Mouse (Mus musculus): ENCODE results near the gene Trmt61a.
"Not testable (repeated sequence)": the region's sequence is repeated elsewhere in the genome, so short reads cannot be mapped to it uniquely, and the experiment has no call there.

Trmt61a gene

DNA sequence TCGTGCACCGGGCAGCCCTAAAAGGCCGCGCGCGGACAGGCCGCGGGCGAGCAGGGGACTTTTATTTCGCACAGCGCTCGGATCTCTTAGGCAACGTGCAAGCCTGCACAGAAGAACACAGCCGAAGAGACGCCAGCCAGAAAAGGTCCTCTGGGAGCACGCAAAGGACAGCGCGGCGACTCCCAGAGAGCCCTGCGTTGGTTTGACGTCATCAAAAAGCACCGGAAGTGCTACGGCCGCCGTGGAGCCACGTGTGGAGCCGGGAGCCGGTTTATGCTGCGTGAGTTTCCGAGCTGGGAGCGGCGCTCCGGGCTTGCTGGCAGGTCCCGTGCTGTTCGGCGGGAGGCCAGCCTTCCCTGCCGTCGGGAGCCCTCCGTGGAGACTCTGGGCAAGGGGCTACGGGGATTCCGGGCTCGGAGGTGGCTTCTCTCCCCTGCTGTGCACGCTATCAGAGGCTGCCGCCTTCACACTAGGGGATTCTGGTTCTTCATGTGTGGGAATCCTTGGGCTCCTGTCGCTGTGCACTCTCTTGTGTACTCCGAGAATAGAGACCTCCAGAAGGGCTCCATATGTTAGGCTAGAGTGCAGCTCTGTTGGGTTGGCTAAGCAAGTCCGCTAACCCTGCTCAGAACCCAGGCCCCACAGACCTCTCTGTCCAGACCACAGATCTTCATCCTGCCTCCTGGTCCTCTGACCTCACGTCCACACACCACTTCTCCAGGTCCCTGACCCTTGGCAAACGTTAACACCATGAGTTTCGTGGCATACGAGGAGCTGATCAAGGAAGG lies at the start of gene Trmt61a:
Trmt61a (plus strand) TSS at position 224 of the 788 bp plus-strand sequence.
- DNase-seq = peak; percentile 95

DNA sequence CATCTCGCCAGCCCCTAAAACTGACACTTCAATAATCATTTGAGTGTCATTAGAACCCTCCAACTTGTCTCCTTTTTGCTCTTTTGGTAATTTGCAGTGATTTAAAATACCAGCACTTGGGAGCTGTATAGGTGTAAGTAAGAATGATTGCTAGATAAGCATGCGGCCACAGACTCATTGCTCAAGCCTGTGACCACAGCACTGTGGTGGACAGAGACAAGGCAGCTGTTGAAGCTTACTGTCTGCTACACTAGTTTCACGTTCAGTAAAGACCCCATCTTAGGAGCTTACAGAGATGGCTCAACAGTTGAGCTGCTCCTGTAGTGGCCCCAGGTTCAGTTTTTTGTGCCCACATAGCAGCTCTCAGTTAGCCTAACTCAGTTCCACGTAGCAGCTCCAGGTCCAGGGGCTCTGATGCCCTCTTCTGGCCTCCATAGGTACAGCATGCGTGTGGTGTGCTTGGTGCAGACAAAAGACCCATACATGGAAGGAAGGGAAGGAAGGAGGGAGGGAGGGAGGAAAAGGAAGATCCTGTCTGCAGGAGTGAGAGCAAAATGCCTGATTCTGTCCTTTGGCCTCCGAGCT lies 29.8 kb upstream of the Trmt61a start:
- peak; percentile 81 for DNase-seq

DNA sequence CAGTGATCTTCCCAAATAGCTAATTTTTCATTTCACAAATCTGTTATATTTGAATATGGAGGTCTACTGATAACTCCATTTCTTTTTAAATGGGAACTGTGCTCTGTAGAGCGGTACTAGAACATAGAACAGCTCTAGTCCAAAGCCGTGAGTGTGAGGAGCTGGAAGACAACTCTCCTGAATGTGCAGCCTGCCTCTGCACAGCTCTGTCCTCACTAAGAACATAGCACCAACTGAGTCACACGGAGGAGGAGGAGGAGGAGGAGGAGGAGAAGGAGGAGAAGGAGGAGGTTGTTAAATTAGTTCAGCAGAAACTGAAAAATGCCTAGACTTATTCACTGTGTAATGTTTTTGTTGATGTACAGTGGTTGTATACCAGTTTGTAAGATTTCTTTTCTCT lies 25.0 kb upstream of the Trmt61a start:
- DNase-seq = no peak

DNA sequence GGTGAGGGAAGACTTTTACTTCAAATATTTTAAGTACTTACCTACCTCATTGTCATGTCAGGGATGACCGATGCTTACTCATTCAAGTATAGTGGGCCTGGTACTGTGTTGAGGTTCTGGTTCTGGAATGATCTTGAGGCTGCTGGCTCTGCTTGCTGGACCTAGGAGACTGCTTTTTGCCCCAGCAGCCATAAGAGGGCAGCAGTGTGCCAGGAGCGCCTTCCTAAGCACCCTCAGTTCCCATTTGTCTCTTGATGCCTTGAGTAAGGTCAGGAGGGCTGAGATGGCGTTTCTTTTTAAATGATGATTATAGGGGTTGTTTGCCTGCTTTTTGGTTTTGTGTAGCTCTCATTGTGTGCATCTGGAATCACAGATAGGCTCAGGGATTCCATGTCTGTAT lies 24.5 kb upstream of the Trmt61a start:
- peak; percentile 83 for DNase-seq

DNA sequence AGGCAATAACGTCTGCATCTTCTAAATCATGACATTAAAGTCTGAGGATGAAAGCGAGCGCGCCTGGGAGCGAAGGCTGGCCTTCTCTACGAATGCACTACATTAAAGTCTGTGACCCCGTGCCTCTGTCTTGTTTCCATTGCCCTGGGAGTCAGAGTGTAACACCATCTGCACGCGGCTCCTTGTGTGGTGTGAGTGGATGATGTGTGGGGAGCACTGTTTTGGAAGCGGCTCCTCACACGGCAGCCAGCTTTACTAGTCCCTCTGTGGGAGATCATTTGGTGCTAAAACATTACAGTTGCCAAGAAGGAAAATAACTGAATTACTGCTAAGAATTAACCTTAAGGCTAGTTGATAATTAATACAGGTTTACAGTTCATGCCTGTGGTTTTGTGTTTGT lies 22.2 kb upstream of the Trmt61a start:
- DNase-seq = peak; percentile 40

DNA sequence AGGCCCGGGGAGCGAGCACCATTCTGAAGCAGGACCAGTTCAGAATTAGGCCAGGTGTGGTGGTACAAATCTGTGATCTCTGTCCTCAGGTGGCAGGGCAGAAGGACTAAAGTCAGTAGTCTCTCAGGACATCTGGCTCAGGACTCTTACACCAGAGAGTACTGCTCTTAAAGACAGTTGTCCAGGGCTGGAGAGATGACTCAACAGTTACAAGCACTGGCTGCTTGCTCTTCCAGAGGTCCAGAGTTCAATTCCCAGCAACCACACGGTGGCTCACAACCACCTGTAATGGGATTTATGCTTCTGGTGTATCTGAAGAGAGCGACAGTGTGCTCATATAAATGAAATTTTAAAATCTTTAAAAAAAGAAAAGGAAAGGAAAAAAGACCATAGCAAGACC lies 18.6 kb upstream of the Trmt61a start:
- DNase-seq = no peak

DNA sequence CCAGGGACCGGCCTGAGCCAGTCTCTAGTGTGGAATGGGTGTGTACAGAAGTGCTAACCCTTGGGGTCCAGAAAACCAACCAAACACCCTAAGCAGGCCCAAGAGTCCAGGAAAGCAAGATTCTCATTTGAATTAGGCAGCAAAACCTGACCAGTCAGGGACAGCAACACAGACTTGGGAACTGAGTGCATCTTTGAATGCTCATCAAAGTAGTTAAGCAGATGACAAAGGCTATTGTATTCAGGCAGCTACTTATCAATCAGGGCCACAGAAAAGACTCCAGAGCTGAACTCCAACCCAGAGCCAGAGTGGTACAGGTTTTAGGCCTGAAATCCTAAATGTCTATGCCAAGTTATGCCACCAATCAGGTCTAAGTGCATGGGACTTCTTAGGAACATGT lies 17.3 kb upstream of the Trmt61a start:
- DNase-seq = no peak

DNA sequence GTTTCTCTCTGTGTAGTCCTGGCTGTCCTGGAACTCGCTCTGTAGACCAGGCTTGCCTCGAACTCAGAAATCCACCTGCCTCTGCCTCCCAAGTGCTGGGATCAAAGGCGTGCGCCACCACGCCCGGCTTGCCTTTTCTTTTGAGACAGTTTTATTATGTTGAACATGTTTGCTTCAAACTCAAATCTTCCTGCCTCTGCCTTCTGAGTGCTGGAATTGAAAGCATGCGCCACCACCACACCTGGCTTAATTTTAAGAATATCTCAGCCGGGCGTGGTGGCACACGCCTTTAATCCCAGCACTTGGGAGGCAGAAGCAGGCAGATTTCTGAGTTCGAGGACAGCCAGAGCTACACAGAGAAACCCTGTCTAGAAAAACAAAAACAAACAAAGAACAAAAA lies 16.4 kb upstream of the Trmt61a start:
- DNase-seq = not testable (repeated sequence)

DNA sequence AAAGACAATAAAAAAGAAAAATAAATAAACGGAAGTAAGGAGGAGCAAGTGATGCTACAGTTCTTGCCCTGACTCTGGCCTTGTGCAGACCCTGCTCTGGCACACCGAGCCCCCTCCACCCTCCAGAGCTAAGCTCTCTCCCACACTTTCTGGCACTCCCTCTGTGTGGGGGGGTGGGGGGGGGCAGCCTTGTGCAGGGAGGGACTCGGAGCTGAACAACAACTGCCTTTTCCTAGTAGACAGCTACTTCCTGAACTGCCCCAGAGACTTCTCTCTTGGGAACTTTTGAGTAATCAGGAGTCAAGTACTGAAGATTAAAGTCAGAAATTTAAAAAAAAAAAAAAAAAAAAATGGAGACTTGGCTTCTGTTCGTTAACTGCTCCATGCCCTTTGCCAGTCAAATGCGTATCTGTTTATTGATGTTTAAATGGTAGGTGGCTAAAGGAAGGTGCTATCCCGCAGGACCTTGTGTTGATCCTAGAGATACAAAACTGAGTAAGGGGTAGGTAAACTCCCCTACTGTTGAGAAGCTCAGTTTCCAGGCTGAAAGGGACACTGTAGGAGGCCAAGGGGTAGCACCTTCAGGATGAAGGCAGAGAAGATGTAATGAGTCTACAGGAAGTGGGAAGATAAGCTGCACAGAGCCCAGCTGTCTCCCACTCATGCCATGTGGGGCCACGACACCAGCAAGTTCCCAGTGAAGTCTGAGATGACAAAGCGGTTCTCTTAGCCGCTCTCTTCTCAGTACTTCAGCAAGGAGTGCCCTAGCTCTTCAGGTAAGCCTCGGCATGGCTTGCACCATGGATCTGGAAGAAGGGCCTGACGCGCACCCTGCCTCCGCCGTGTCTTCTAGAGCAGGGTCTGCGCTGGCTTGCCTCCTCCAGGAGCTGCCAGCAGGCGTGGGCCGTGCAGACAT lies 14.4 kb upstream of the Trmt61a start:
- DNase-seq = no peak

DNA sequence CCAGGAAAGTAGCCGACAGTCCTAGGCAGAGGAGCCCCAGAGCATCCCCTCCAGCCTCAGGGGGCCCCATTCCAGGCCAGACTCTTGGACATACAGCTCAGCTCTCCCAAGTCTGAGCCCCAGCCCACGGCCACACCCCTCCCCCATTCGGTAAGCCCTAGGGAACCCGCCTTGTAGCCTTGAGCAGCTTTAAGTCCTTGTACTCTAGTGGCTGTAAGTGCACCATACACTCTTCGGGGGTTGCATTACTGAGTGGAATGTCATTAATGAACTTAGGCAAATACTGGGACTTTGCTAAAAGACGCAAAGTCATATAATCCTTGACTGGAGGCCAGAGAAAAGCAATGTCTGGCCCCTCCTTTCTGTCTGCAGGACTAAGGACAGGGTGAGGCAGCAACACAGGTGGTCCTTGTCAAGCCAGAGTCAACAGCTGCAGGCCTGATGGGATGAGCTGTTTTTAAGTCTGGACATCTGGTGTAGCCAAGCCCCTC lies 13.7 kb upstream of the Trmt61a start:
- peak; percentile 79 for DNase-seq

DNA sequence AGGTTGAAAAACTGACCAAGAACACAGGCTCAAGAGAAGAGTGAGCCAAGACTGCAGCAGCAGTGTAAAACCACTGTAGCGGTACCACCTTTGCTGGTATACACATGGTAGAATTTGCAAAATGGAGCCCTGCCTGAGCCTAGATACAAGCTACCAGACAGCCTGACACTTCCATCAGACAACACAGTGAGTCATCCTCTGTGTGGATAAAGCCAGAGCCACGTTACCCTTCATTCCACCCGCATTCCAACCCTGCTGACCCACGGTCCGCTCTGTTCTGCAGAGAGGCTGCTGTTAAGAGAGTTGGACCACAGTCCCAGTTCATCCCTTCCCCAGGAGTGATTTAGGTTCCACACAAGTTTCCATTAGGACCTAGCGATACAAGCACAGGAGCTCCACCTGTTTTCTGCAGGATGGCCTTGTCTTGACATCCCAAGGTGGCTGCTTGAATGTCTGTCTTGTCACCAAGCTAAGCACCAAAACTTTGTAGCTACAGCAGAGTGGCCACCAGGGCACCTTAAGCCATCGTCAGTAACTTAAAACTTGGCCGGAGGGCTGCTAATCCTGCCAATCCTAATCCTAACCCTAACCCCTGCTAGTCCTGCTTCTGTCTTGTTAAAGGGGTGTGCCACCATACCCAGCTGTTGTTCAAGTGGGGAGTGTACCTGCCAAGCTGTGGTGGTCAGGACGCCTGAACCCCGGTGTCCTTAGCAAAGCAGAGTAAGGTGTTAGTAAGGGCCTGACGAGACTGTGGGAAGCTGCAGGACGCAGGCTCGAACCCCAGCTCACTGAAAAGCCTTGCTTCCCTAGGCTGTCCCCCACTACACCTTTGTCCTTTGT lies 12.6 kb upstream of the Trmt61a start:
- DNase-seq = no peak

DNA sequence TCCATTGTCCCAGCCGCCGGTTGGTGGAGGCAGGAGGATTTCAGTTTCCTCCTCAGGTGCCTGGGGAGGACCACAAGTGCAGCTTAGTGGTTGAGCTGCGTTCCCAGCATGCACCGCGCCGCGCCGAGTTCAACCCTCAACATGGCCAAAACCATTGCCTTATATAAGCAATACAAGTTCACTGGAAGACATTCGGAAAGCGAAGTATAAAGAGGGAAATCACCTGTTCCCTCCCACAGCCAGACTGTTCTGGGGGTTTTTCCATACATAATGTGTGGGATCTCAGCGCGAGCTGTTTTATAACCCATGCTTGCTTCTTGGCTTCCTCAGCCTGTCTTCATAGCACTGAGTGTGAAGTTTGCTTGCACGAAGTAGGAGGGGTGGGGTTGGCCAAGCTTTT lies 11.5 kb upstream of the Trmt61a start:
- no peak for DNase-seq

DNA sequence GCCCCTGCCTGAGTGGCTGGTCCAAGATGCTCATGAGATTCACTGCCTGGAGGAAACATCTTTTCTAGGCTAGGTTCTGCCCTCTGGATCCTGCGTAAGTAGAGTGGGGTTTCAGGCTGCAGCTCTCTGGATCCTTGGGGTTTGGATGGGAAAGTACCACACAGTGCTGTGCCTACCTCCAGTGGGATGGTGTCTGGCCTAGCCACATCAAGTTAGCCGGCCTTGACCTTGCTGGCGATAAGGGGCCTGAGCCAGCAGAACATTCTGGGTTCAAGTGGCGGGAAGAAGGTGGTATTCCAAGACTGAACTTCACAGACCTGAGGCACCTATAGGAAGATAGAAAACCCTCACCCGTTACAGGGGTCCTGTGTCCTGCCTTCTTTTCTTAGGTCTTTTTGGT lies 10.5 kb upstream of the Trmt61a start:
- DNase-seq = no peak

DNA sequence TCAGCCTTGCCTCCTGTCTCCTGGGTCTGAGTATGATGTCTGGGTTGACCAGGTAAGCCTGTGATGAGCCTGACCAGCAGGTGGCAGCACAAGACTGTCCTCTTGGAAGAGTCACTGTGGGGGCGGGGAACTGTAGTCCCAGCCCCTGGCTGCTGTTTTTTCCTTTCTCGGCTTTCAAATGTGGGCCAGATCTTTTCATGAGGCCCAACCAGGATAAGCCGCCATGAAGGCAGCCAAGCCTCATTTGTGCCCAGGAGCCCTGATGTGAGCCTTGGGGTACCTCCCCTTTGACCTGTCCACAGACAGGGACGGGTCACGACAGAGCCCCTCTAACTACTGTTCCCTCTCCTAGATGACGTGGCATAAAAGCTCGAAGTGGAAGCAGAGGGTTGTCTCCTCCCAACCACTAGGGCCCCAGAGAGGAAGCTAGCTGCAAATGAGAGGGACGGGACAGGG lies 9.4 kb upstream of the Trmt61a start:
- DNase-seq = peak; percentile 99

DNA sequence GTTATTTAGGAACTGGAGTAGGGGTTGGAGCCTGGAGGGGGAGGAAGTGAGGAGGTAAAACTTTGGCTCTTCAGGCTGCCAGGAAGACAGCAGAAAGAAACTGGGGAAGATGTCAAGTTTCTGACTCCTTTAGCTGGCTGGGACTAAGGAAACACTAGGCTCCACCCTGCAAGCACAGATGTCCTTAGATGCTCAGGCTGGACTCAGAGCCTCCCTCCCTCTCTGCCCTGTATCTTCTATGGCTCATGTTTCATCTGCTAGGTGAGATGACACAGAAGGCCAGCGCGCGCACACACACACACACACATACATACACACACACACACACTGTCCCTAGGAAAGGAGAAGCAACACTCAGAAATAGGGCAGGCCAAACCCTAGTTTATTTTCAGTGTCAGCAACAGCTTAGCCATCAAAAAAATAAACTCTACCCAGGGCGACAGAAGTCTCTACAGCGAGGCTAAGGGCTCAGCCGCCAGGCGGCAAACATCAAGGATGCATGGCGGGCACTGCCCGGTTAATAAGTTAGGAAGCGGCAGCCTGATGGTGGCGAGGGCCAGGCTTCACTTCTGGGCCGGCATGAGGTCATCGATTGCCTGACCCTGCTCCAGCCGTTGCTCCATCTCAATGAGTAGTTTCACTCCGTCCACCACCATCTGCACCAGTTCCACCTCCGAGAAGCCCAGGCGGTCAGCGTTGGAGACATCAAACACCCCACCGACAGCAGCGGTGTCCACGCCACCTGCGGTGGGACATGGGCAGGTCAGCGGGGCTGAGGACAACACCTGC lies 8.7 kb upstream of the Trmt61a start:
- DNase-seq = peak; percentile 54

DNA sequence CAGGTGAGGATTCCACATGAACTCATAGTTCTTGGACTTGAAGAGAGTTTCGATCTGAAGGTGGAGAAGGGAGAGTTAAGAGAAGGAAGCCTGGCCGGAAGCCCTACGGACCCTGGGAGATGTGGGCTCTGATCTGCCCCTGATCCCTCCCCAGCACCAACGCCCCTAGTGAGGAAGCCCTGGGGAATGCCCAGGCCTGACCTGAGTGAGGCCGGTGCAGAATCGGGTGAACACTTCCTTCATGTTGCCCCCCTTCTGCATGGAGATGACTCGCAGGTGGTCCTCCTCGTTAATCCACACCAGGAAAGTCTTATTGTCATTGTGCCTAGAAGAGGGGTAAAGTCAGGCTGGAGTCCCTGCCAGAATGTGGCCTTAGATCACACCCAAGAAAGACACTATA lies 7.9 kb upstream of the Trmt61a start:
- no peak for DNase-seq

DNA sequence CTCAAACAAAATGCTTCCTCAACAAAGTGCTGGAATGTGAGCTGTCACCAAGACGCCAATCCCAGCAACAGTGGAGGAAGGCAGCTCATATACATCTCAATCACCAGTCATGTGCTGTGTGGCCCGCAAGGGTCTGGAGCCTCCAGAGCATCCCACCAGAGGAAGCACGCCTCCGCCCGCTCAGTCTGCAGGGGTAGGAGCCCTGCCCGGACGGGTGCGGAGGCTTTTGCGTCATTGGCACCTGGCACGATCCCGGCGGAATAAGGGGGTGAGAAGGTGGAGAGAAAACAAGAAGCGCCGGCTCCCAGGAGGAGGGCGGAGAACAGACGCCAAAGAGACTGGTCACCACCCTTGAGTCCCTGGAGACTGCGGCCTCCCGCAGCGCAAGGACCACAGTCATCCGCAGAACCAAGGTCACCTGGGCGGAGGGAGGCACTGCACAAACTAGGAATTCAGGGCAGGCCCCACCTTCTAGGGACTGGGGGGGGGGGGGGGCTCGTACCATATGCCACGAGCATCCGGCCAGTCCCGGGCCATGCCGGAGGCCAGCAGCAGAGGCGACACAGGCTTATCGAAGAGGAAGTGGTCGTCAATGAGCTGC lies 7.4 kb upstream of the Trmt61a start:
- DNase-seq = peak; percentile 53

DNA sequence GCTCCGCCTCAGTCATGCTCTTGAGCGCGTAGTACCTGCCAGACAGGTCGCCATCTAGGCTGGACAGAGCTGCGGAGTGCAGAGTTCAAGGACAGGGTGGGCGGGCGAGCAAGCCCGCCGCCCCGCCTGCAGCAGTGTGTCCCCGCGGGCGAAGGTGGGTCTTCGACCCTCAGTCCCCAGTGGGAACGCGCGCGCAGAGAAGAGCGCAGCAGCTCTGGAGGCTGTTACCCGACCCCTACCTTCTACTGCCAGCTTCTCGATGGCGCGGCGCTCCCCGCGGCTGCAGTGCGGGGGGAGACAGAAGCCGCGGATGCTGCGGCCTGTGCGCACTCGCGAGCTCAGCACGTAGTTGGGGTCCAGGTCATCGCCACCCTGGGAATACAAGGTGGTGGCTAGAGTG lies 6.9 kb upstream of the Trmt61a start:
- no peak for DNase-seq

DNA sequence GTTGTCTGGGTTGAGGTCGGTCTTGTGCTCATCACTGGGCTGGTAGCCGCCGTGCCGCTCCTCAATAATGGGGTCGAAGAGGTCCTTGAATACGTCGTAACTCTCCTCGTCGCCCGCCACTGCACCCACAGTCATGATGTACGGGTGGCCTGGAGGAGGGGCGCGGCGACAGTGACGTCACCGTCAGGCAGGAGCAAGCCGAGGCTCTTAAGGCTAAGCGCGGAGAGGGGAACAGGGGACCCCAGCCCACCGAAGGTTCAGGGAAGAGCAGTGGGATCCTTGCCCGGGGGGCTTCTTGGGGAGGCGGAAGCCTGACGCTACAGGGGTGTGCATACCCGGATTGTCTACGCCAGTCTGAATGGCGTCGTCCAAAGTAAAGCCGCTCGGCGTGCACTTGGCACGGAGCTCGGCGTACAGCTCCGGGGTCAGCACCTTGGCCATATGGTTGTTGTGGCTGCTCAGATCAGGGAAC lies 6.4 kb upstream of the Trmt61a start:
- peak; percentile 81 for DNase-seq

DNA sequence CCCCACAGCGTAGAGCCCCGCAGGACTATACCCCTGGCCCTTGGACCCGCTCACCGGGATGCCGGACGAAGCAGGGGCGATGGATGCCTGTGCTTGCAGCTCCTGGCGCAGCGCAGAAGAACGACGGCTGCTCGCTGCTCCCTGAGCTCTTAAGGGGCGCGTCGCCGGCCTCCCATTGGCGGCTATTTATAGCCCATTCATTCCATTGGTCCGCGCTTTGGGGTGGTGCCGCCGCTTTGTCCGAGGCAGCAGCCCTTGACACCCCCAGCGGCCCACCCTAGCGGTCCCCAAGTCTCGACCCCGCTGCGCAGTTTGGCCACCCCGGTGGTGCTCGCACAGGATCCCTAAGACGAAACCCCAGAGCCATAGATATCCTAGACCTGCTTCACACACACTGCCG lies 5.7 kb upstream of the Trmt61a start, which contains the start of gene Ckb:
Ckb (minus strand) TSS at position 163 of the 400 bp plus-strand sequence.
- DNase-seq = peak; percentile 87

DNA sequence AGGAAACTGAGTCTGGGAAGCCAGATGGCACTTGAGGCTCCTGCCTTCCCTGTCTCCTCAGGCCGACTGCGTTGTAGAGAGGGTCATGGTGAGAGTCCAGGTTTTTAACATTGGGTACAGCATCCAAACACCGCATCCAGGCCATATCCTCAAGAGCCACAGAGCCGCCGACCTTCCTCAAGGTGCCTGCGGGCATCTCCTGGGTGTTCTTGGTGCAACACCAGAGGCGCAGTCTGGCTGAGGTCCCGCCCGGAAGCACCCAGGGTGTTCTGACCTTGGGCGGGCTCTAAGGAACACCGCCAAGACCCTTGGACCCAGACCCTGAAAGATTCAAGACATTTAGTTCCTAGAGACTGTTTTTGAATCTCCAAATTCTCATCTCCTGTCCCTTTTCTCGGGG lies 5.3 kb upstream of the Trmt61a start:
- no peak for DNase-seq

Data from kidney, postnatal 10 days (tissue).